Mouse (Mus musculus) embryonic facial prominence, embryonic 14.5 days (tissue): ENCODE measurements at regions not wholly inside any gene's neighbourhood (a gene's known extent, or its start where the extent isn't known, plus 50 kb on each side); places are given as distances from the start of the nearest gene placed in this dataset.

ENCODE experiments used
- ATAC-seq: fragments of 200-750 bp; cut with Nextera tagmentation; 2 replicates; pipeline ENCODE4 v1.8.0; 2017; ENCODE audit warnings: low read depth, moderate number of reproducible peaks, moderate TSS enrichment
- DNase-seq: peaks from one replicate; pipeline ENCODE4 v3.0.0-alpha.2; 2015; ENCODE audit warnings: low spot score
- H3K27ac ChIP-seq: fragments of 300-500 bp; sonication (generic); replicated peaks from 2 replicates; pipeline ENCODE4 v1.5.1; 2014; ENCODE audit warnings: low read depth, mild to moderate bottlenecking, low read length, moderate library complexity
- H3K27me3 ChIP-seq: fragments of 300-500 bp; sonication (generic); replicated peaks from 2 replicates; pipeline ENCODE4 v1.6.1; 2014; ENCODE audit warnings: low read length; ENCODE audit not compliant: control insufficient read depth, insufficient read depth
- H3K36me3 ChIP-seq: fragments of 300-500 bp; sonication (generic); 2 replicates; pipeline ENCODE4 v1.6.1; 2014; ENCODE audit warnings: low read length, mixed read lengths; ENCODE audit not compliant: control insufficient read depth, insufficient read depth
- H3K4me1 ChIP-seq: fragments of 300-500 bp; sonication (generic); 2 replicates; pipeline ENCODE4 v1.6.1; 2014; ENCODE audit warnings: antibody characterized with exemption, low read length; ENCODE audit not compliant: control insufficient read depth, insufficient read depth
- H3K4me2 ChIP-seq: fragments of 300-500 bp; sonication (generic); 2 replicates; pipeline ENCODE4 v1.6.1; 2014; ENCODE audit warnings: low read depth, mild to moderate bottlenecking, low read length, moderate library complexity, mixed read lengths
- H3K4me3 ChIP-seq: fragments of 300-500 bp; sonication (generic); 2 replicates; pipeline ENCODE4 v1.5.1; 2014; ENCODE audit warnings: low read depth, mild to moderate bottlenecking, low read length
- H3K9ac ChIP-seq: fragments of 300-500 bp; sonication (generic); 2 replicates; pipeline ENCODE4 v1.6.1; 2014; ENCODE audit warnings: low read depth, mild to moderate bottlenecking, low read length, moderate library complexity, mixed read lengths
- H3K9me3 ChIP-seq: fragments of 300-500 bp; sonication (generic); 2 replicates; pipeline ENCODE4 v1.6.1; 2016; ENCODE audit warnings: low read length; ENCODE audit not compliant: control insufficient read depth
- WGBS: fragments of 180-500 bp; shearing (Covaris S2); extraction: QIAGEN DNeasy Blood & Tissue Kit; methylation state at CpG from one replicate; pipeline ENCODE4 v1.1.7; 2014; 5-methylcytosine and 5-hydroxymethylcytosine counted together

- 56% methylated on average over 3 of the region's 3 CpGs for WGBS
- Histone ChIP-seq H3K27me3 (no peaks in the 10 kb centered on the region), H3K36me3 (no peaks in the 10 kb centered on the region), H3K9ac (no peak overlapping the region), H3K4me2 (no peak overlapping the region), H3K27ac (no peak overlapping the region), H3K9me3 (no peaks in the 10 kb centered on the region), H3K4me3 (no peak overlapping the region), H3K4me1 (no peaks in the 10 kb centered on the region)
- ATAC-seq (no peak), DNase-seq (peak; percentile 8)
Observed at GRCm38 (mm10) chr12:32768082-32768743, 51.1 kb upstream of the Nampt start.

GRCm38 (mm10) chr12:32768744-32769535 lies 50.4 kb upstream of the Nampt start:
- no peak overlapping the region for H3K27ac ChIP-seq
- H3K4me3 ChIP-seq: no peak overlapping the region
- H3K36me3 ChIP-seq: no peaks in the 10 kb centered on the region
- no peak overlapping the region for H3K4me2 ChIP-seq
- WGBS: 71% methylated on average over 3 of the region's 3 CpGs
- ATAC-seq (no peak), DNase-seq (peak; percentile 14)
- H3K4me1 ChIP-seq: no peaks in the 10 kb centered on the region
- no peaks in the 10 kb centered on the region for H3K9me3 ChIP-seq
- no peaks in the 10 kb centered on the region for H3K27me3 ChIP-seq
- H3K9ac ChIP-seq: no peak overlapping the region
